Mouse (Mus musculus): ENCODE results near the gene Gcn1l1. TPM values are rescaled to one million over a fixed set of nuclear protein-coding genes. Genes with fewer than 3 reads are reported as not detected.
A peak's percentile ranks its signal among the peaks of the same experiment; 100 is the strongest.

Gcn1l1 gene
- polyA plus RNA-seq, 1 experiment from 2014 or later, result 39.6 TPM

- no peaks in the 10 kb centered on the region for H3K9me3 ChIP-seq (ENCODE audit: control insufficient read depth, low read length)
- H3K4me1 ChIP-seq (ENCODE audit: control insufficient read depth, insufficient read depth, low read length), result peaks cover 10% of the 10 kb centered on the region
- no peak overlapping the region for H3K4me2 ChIP-seq (ENCODE audit: low read depth, severe bottlenecking)
- peaks cover 20% of the 10 kb centered on the region; the same call in 1 of the 2 replicates for H3K36me3 ChIP-seq (ENCODE audit: control insufficient read depth, insufficient read depth, low read length)
- no peak for ATAC-seq (ENCODE audit: insufficient number of reproducible peaks, low FRiP score, low TSS enrichment, low read depth)
- no peaks in the 10 kb centered on the region for H3K27me3 ChIP-seq (ENCODE audit: control insufficient read depth, insufficient read depth, low read length)
- 90% methylated on average over 18 of the region's 18 CpGs for WGBS
- no peak overlapping the region for H3K27ac ChIP-seq (replicated peaks; ENCODE audit: low read depth, low read length)
- H3K9ac ChIP-seq (ENCODE audit: low read length), result no peak overlapping the region
- DNase-seq (ENCODE audit: low spot score), result no peak
- no peak overlapping the region for H3K4me3 ChIP-seq (ENCODE audit: low read depth, low read length)
These were observed 16.4 kb upstream of the Gcn1l1 start for GRCm38 (mm10) chr5:115548501-115549285.

GRCm38 (mm10) chr5:115550482-115551005, 14.5 kb upstream of the Gcn1l1 start:
- ATAC-seq (ENCODE audit: insufficient number of reproducible peaks, low FRiP score, low TSS enrichment, low read depth) (no peak), DNase-seq (ENCODE audit: low spot score) (no peak)
- H3K27ac ChIP-seq (replicated peaks; ENCODE audit: low read depth, low read length), result no peak overlapping the region
- no peak overlapping the region for H3K4me2 ChIP-seq (ENCODE audit: low read depth, severe bottlenecking)
- 73% methylated on average over 11 of the region's 11 CpGs for WGBS
- H3K4me3 ChIP-seq (ENCODE audit: low read depth, low read length), result no peak overlapping the region
- no peaks in the 10 kb centered on the region; the same call in 1 of the 2 replicates for H3K4me1 ChIP-seq (ENCODE audit: control insufficient read depth, insufficient read depth, low read length)
- H3K27me3 ChIP-seq (ENCODE audit: control insufficient read depth, insufficient read depth, low read length), result no peaks in the 10 kb centered on the region
- peaks cover 22% of the 10 kb centered on the region for H3K36me3 ChIP-seq (ENCODE audit: control insufficient read depth, insufficient read depth, low read length)
- H3K9me3 ChIP-seq (ENCODE audit: control insufficient read depth, low read length), result no peaks in the 10 kb centered on the region
- no peak overlapping the region for H3K9ac ChIP-seq (ENCODE audit: low read length)

GRCm38 (mm10) chr5:115551386-115551785, 13.7 kb upstream of the Gcn1l1 start:
- Histone ChIP-seq H3K36me3 (ENCODE audit: control insufficient read depth, insufficient read depth, low read length) (peaks cover 22% of the 10 kb centered on the region), H3K9ac (ENCODE audit: low read length) (no peak overlapping the region), H3K9me3 (ENCODE audit: control insufficient read depth, low read length) (no peaks in the 10 kb centered on the region), H3K4me1 (ENCODE audit: control insufficient read depth, insufficient read depth, low read length) (no peaks in the 10 kb centered on the region; the same call in 1 of the 2 replicates), H3K27ac (replicated peaks; ENCODE audit: low read depth, low read length) (no peak overlapping the region), H3K4me2 (ENCODE audit: low read depth, severe bottlenecking) (no peak overlapping the region), H3K27me3 (ENCODE audit: control insufficient read depth, insufficient read depth, low read length) (no peaks in the 10 kb centered on the region), H3K4me3 (ENCODE audit: low read depth, low read length) (no peak overlapping the region)
- 81% methylated on average over 12 of the region's 12 CpGs for WGBS
- DNase-seq (ENCODE audit: low spot score), result no peak
- no peak for ATAC-seq (ENCODE audit: insufficient number of reproducible peaks, low FRiP score, low TSS enrichment, low read depth)

- no peak overlapping the region for H3K27ac ChIP-seq (replicated peaks; ENCODE audit: low read depth, low read length)
- 85% methylated on average over 13 of the region's 13 CpGs for WGBS
These were observed 13.3 kb upstream of the Gcn1l1 start for GRCm38 (mm10) chr5:115551799-115552198.

GRCm38 (mm10) chr5:115553801-115554420, 11.1 kb upstream of the Gcn1l1 start:
- Histone ChIP-seq H3K27ac (replicated peaks; ENCODE audit: low read depth, low read length) (no peak overlapping the region), H3K4me2 (ENCODE audit: low read depth, severe bottlenecking) (no peak overlapping the region), H3K9me3 (ENCODE audit: control insufficient read depth, low read length) (no peaks in the 10 kb centered on the region), H3K9ac (ENCODE audit: low read length) (no peak overlapping the region), H3K27me3 (ENCODE audit: control insufficient read depth, insufficient read depth, low read length) (no peaks in the 10 kb centered on the region), H3K4me3 (ENCODE audit: low read depth, low read length) (no peak overlapping the region), H3K4me1 (ENCODE audit: control insufficient read depth, insufficient read depth, low read length) (no peaks in the 10 kb centered on the region), H3K36me3 (ENCODE audit: control insufficient read depth, insufficient read depth, low read length) (peaks cover 12% of the 10 kb centered on the region)
- WGBS, result 90% methylated on average over 33 of the region's 33 CpGs
- no peak for ATAC-seq (ENCODE audit: insufficient number of reproducible peaks, low FRiP score, low TSS enrichment, low read depth)
- no peak for DNase-seq (ENCODE audit: low spot score)

More at GRCm38 (mm10) chr5:115551799-115552198, 13.3 kb upstream of the Gcn1l1 start:
- Histone ChIP-seq H3K9ac (ENCODE audit: low read length) (no peak overlapping the region), H3K36me3 (ENCODE audit: control insufficient read depth, insufficient read depth, low read length) (peaks cover 18% of the 10 kb centered on the region), H3K4me2 (ENCODE audit: low read depth, severe bottlenecking) (no peak overlapping the region), H3K27me3 (ENCODE audit: control insufficient read depth, insufficient read depth, low read length) (no peaks in the 10 kb centered on the region), H3K4me3 (ENCODE audit: low read depth, low read length) (no peak overlapping the region), H3K9me3 (ENCODE audit: control insufficient read depth, low read length) (no peaks in the 10 kb centered on the region), H3K4me1 (ENCODE audit: control insufficient read depth, insufficient read depth, low read length) (no peaks in the 10 kb centered on the region; the same call in 1 of the 2 replicates)
- DNase-seq (ENCODE audit: low spot score), result no peak
- no peak for ATAC-seq (ENCODE audit: insufficient number of reproducible peaks, low FRiP score, low TSS enrichment, low read depth)

GRCm38 (mm10) chr5:115554536-115555291, 10.3 kb upstream of the Gcn1l1 start:
- no peak overlapping the region for H3K4me2 ChIP-seq (ENCODE audit: low read depth, severe bottlenecking)
- H3K9me3 ChIP-seq (ENCODE audit: control insufficient read depth, low read length), result no peaks in the 10 kb centered on the region
- ATAC-seq (ENCODE audit: insufficient number of reproducible peaks, low FRiP score, low TSS enrichment, low read depth), result no peak
- H3K9ac ChIP-seq (ENCODE audit: low read length), result no peak overlapping the region
- H3K4me1 ChIP-seq (ENCODE audit: control insufficient read depth, insufficient read depth, low read length), result no peaks in the 10 kb centered on the region
- DNase-seq (ENCODE audit: low spot score), result no peak
- no peak overlapping the region for H3K4me3 ChIP-seq (ENCODE audit: low read depth, low read length)
- 92% methylated on average over 18 of the region's 18 CpGs for WGBS
- no peak overlapping the region for H3K27ac ChIP-seq (replicated peaks; ENCODE audit: low read depth, low read length)
- peaks cover 12% of the 10 kb centered on the region for H3K36me3 ChIP-seq (ENCODE audit: control insufficient read depth, insufficient read depth, low read length)
- no peaks in the 10 kb centered on the region for H3K27me3 ChIP-seq (ENCODE audit: control insufficient read depth, insufficient read depth, low read length)

- ATAC-seq (ENCODE audit: insufficient number of reproducible peaks, low FRiP score, low TSS enrichment, low read depth) (no peak), DNase-seq (ENCODE audit: low spot score) (peak; percentile 88)
- no peaks in the 10 kb centered on the region for H3K9me3 ChIP-seq (ENCODE audit: control insufficient read depth, low read length)
- no peaks in the 10 kb centered on the region for H3K27me3 ChIP-seq (ENCODE audit: control insufficient read depth, insufficient read depth, low read length)
- H3K4me2 ChIP-seq (ENCODE audit: low read depth, severe bottlenecking), result no peak overlapping the region
- WGBS, result 9% methylated on average over 8 of the region's 8 CpGs
- H3K27ac ChIP-seq (replicated peaks; ENCODE audit: low read depth, low read length), result no peak overlapping the region
- peaks cover 6% of the 10 kb centered on the region; the same call in 1 of the 2 replicates for H3K4me1 ChIP-seq (ENCODE audit: control insufficient read depth, insufficient read depth, low read length)
- peaks cover 17% of the 10 kb centered on the region for H3K36me3 ChIP-seq (ENCODE audit: control insufficient read depth, insufficient read depth, low read length)
- H3K4me3 ChIP-seq (ENCODE audit: low read depth, low read length), result no peak overlapping the region
- no peak overlapping the region for H3K9ac ChIP-seq (ENCODE audit: low read length)
These were observed 8.8 kb upstream of the Gcn1l1 start for GRCm38 (mm10) chr5:115556217-115556616.

- Histone ChIP-seq H3K9me3 (ENCODE audit: control insufficient read depth, low read length) (no peaks in the 10 kb centered on the region), H3K36me3 (ENCODE audit: control insufficient read depth, insufficient read depth, low read length) (peaks cover 20% of the 10 kb centered on the region), H3K9ac (ENCODE audit: low read length) (no peak overlapping the region), H3K27ac (replicated peaks; ENCODE audit: low read depth, low read length) (no peak overlapping the region), H3K4me3 (ENCODE audit: low read depth, low read length) (no peak overlapping the region), H3K27me3 (ENCODE audit: control insufficient read depth, insufficient read depth, low read length) (no peaks in the 10 kb centered on the region), H3K4me2 (ENCODE audit: low read depth, severe bottlenecking) (no peak overlapping the region), H3K4me1 (ENCODE audit: control insufficient read depth, insufficient read depth, low read length) (peaks cover 6% of the 10 kb centered on the region; the same call in 1 of the 2 replicates)
- ATAC-seq (ENCODE audit: insufficient number of reproducible peaks, low FRiP score, low TSS enrichment, low read depth) (no peak), DNase-seq (ENCODE audit: low spot score) (no peak)
- 89% methylated on average over 14 of the region's 14 CpGs for WGBS
These were observed 6.8 kb upstream of the Gcn1l1 start for GRCm38 (mm10) chr5:115558182-115558794.
